Mouse (Mus musculus): Measurements from ENCODE around the gene Rtraf. TPM values are rescaled to one million over a fixed set of nuclear protein-coding genes. Genes with fewer than 3 reads are reported as not detected.

Rtraf gene
- 207 and 213 TPM in 2 replicates for polyA plus RNA-seq (2015; fragmentation: Nextera tagmentation; extraction: Ambion mirVana)

DNA sequence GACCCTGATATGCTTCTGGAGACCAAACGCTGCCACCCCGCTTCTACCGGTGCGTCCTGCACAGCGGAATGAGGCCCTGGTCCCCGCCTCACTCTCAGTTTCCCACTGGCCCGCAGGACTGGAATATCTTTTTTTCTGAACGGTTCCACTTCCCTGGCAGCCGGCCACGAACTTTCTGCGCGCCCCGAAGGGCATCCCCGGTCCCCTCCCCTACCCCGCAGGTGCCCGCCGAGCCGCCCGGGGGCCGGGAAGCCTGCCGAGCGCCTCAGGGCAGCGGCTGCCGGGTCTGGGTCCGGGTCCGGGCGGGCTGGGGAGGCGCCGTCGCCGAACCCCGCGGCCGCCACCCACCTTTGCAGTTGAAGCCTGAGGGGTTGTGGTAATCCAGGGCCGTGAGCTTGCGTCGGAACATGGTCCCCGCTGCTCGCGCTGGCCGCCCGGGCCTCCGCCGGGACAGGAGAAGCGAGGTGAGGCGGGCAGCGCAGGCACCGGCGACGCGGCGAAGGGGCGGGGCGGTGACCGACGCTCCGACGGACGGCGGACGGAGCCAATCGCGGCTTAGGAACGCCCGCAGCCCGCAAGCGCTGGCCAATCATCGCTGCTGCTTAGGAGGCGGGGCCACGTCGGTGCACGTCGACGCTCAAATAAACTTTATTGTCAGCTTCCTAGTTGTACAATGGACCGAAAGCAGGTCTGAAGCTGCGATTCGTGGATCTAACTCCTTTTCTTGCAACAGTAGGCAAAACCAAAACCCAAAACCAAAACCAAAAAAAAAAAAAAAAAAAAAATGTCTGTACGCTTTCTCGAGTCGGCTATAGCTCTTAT lies at the start of gene Rtraf:
Gene Rtraf, minus strand, starts transcription at position 504 of the 822 bp plus-strand sequence.

Other genes starting within 250 kb of the Rtraf start
- 1.1 and 1.7 TPM in 2 replicates for gene Gm2237, start 238.7 kb downstream of the Rtraf start, polyA plus RNA-seq (2015; fragmentation: Nextera tagmentation; extraction: Ambion mirVana)
- gene Gm5458, start 221.2 kb downstream of the Rtraf start, polyA plus RNA-seq (2015; fragmentation: Nextera tagmentation; extraction: Ambion mirVana) = not detected in 2 replicates
- 39.6 and 40.7 TPM in 2 replicates for gene Nid2, start 72.6 kb downstream of the Rtraf start, polyA plus RNA-seq (2015; fragmentation: Nextera tagmentation; extraction: Ambion mirVana)
- 39.3 and 76.8 TPM in 2 replicates for gene Gng2, start 153.8 kb upstream of the Rtraf start, polyA plus RNA-seq (2015; fragmentation: Nextera tagmentation; extraction: Ambion mirVana)